13 mouse cellular contexts compared by ENCODE assay signal in the genomic region with DNA sequence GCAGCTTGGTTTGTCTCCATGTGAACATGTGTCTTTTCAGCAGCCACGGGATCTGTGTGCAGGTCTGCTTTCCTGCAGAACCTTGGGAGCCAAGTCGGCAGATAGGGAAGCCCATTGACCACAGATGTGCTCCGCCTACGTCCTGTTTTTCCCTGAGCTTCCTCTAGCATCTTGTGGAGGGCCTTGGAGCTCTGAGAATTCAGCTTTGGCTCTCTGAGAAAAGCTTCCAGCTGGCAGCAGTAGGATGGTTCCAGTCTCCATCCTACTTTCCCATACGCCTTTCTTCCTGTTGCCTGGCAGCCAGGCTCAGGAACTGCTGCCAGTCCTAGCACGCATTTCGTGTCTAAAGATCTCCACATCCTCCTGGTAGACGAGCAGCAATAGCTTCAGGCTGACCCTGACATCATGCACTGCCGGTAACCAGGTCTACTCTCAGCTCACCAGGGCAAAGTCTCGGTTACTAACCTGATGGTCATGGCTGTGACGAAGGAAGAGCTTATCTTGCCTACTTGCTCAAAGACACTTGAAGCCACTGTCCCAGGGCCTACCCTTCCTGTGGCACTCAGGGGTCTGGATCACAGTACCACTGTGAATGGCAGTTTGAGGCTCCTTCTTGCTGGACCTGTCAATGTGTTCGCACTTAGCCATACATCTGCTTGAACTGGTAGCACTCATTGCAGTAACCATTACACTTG. TPM values are rescaled to one million over a fixed set of nuclear protein-coding genes. Genes with fewer than 3 reads are reported as not detected.
DNase-seq lines count a peak whose midpoint lies in the region; ATAC-seq and TF ChIP-seq lines count a peak whose summit lies in the region.
"Had no signal": no experiment of that assay in that cellular context is flagged by ENCODE, and none has a peak within 500 bp of the region (broad histone marks: within the 10 kb centered on the region; RNA-seq: fewer than 3 reads in every experiment).

No protein-coding gene starts in this region.

- H3K4me2 ChIP-seq in CH12.LX (ENCODE audit: insufficient read depth, low read depth, poor library complexity, severe bottlenecking): no peak overlapping the region
- H3K4me2 ChIP-seq: embryonic facial prominence, embryonic 13.5 days; limb, embryonic 15.5 days had no signal

- dilution Hi-C loops in CH12.LX (cut with MboI; ENCODE audit: extremely low pct_ligation_motif_present, extremely low pct_unique_long_range_greater_than_20kb, low sequenced_read_pairs): no loop called here

- H3K4me1 ChIP-seq in CH12.LX (ENCODE audit: control insufficient read depth in 1 of 2, insufficient read depth in 2 of 2): peaks cover 37 to 74% of the 10 kb centered on the region in 2 experiments
- H3K4me1 ChIP-seq: embryonic facial prominence, embryonic 13.5 days; limb, embryonic 15.5 days had no signal

- no peak for TF ChIP-seq RAD21 in CH12.LX (IDR thresholded peaks at IDR 0.05; ENCODE audit: low read depth, low read length)

- no peak for TF ChIP-seq CTCF in CH12.LX (conservative IDR thresholded peaks at IDR 0.05 in 1 of 2, IDR thresholded peaks at IDR 0.05 in 1 of 2; ENCODE audit: low read depth in 2 of 2, low read length in 2 of 2)

- no peak overlapping the region for H3K9ac ChIP-seq in CH12.LX (ENCODE audit: insufficient read depth, low read depth)
- H3K9ac ChIP-seq: embryonic facial prominence, embryonic 13.5 days; limb, embryonic 15.5 days had no signal

- peak; percentile 19; the same call in 1 of the 2 replicates for TF ChIP-seq POLR2A in CH12.LX (IDR thresholded peaks at IDR 0.05; ENCODE audit: low read depth, low read length)

- peak overlapping the region; percentile 5; the same call in 1 of the 2 replicates for H3K27ac ChIP-seq in CH12.LX (ENCODE audit: insufficient read depth, low read depth)
- H3K27ac ChIP-seq: embryonic facial prominence, embryonic 13.5 days; limb, embryonic 15.5 days had no signal

- ATAC-seq in CD4-positive, CD25-positive, alpha-beta regulatory T cell, adult 4 months: no peak
- peak; percentile 5; the same call in 1 of the 2 replicates for ATAC-seq in monocyte, adult 5-6 weeks (replicated peaks; ENCODE audit: insufficient number of reproducible peaks, low FRiP score, low TSS enrichment, poor library complexity, severe bottlenecking)

- peaks cover 64% of the 10 kb centered on the region for H3K79me2 ChIP-seq in CH12.LX (replicated peaks; ENCODE audit: control insufficient read depth, extremely low read depth, insufficient read depth, poor library complexity, severe bottlenecking)

- peaks cover 8% of the 10 kb centered on the region for H3K9me3 ChIP-seq in CH12.LX (replicated peaks; ENCODE audit: low read length)
- H3K9me3 ChIP-seq: embryonic facial prominence, embryonic 13.5 days; limb, embryonic 15.5 days had no signal

- peaks cover 66 to 82% of the 10 kb centered on the region in 2 experiments for H3K36me3 ChIP-seq in CH12.LX (replicated peaks in 1 of 2; ENCODE audit: control insufficient read depth in 1 of 2, insufficient read depth in 1 of 2, low read length in 1 of 2)

- in situ Hi-C loops in CH12.LX (cut with MboI; ENCODE audit: low pct_ligation_motif_present, low pct_unique_long_range_greater_than_20kb, low sequenced_read_pairs): no loop called here

- no peak for TF ChIP-seq EP300 in CH12.LX (IDR thresholded peaks at IDR 0.05; ENCODE audit: low read length)

- H3K27me3 ChIP-seq in CH12.LX (replicated peaks): no peaks in the 10 kb centered on the region
- H3K27me3 ChIP-seq: embryonic facial prominence, embryonic 13.5 days; limb, embryonic 15.5 days had no signal

- peak; percentile 30 for DNase-seq in CD4-positive, CD25-positive, alpha-beta regulatory T cell, adult 2 months (ENCODE audit: low read depth, low spot score)
- no peak for DNase-seq in CH12.LX (ENCODE audit: extremely low read depth)
- peak; percentile 82 to 84 for DNase-seq in layer of hippocampus, adult 8-10 months (ENCODE audit: low spot score in 2 of 2)
- no peak for DNase-seq in kidney, postnatal 25 days
- DNase-seq in ovary, adult 18-20 months (ENCODE audit: low spot score): no peak
- no peak for DNase-seq in urinary bladder, adult 18-20 months (ENCODE audit: low spot score in 2 of 2)
- DNase-seq: adrenal gland, adult 2 months; cerebellum, adult 11 months; kidney, adult 2 months had no signal

- H3K4me3 ChIP-seq in CH12.LX (replicated peaks in 1 of 3; ENCODE audit: low read depth in 2 of 3, low read length in 2 of 3, poor library complexity in 1 of 3): no peak overlapping the region
- H3K4me3 ChIP-seq: embryonic facial prominence, embryonic 13.5 days; limb, embryonic 15.5 days had no signal

TF ChIP-seq in CH12.LX, 34 proteins besides CTCF, POLR2A, EP300 and RAD21:
- no peak for TF ChIP-seq CHD2 (IDR thresholded peaks at IDR 0.05; ENCODE audit: low read length)
- TF ChIP-seq UBTF (IDR thresholded peaks at IDR 0.05; ENCODE audit: low read depth, low read length): no peak
- TF ChIP-seq GABPA (IDR thresholded peaks at IDR 0.05; ENCODE audit: insufficient replicate concordance, low read depth, low read length): no peak
- TF ChIP-seq ETS1 (conservative IDR thresholded peaks at IDR 0.05; ENCODE audit: low read depth, low read length): no peak
- TF ChIP-seq MXI1 (IDR thresholded peaks at IDR 0.05; ENCODE audit: low read depth, low read length): no peak
- TF ChIP-seq IRF4 (IDR thresholded peaks at IDR 0.05; ENCODE audit: low read depth, low read length): no peak
- TF ChIP-seq ZKSCAN1 (IDR thresholded peaks at IDR 0.05; ENCODE audit: borderline replicate concordance, low read depth, low read length): no peak
- TF ChIP-seq MYC (IDR thresholded peaks at IDR 0.05; ENCODE audit: low read depth, low read length): no peak
- no peak for TF ChIP-seq NRF1 (IDR thresholded peaks at IDR 0.05; ENCODE audit: low read depth, low read length)
- no peak for TF ChIP-seq USF1 (IDR thresholded peaks at IDR 0.05; ENCODE audit: low read depth, low read length)
- TF ChIP-seq HCFC1 (IDR thresholded peaks at IDR 0.05; ENCODE audit: low read depth, low read length): no peak
- no peak for TF ChIP-seq PAX5 (IDR thresholded peaks at IDR 0.05; ENCODE audit: low read length)
- TF ChIP-seq TBP (conservative IDR thresholded peaks at IDR 0.05; ENCODE audit: low read depth, low read length): no peak
- TF ChIP-seq ZC3H11A (IDR thresholded peaks at IDR 0.05; ENCODE audit: low read depth, low read length): no peak
TF ChIP-seq in CH12.LX: peak in this region for 0.

RNA-seq across cellular contexts. Expression of gene Tnfaip3, which starts 13.2 kb away (rescaled TPM):
- 10 to 100 TPM; 36.6 to 47.4 TPM for polyA plus RNA-seq in CD4-positive, CD25-positive, alpha-beta regulatory T cell, adult 4 months (2017; shearing (Covaris generic))
- total RNA-seq in CH12.LX (2012; rRNA removed) (65.3 and 95.3 TPM in 2 replicates), CH12.LX (2014; rRNA removed) (38.8 and 51.7 TPM in 2 replicates)
- 21.4 and 24.6 TPM in 2 replicates for polyA plus RNA-seq in CH12.LX (2012; ENCODE audit: insufficient read length, low read depth)
- 1 to 10 TPM; 6.0 to 7.1 (median 6.4) TPM for total RNA-seq in layer of hippocampus, adult 8-10 months (2022)
- 303 to 429 TPM (median 333 TPM) in 3 replicates for total RNA-seq in monocyte, adult 5-6 weeks (2017)

Comparison
In these comparisons a context has a peak if more than half of its experiments do, and no peak if none do; other contexts are left out.
1. DNase-seq: peak in CD4-positive, CD25-positive, alpha-beta regulatory T cell, adult 2 months (single experiment) and layer of hippocampus, adult 8-10 months (2 of 2); none in CH12.LX (single experiment), kidney, postnatal 25 days (0 of 2), ovary, adult 18-20 months (single experiment) and urinary bladder, adult 18-20 months (0 of 2).
2. RNA of gene Tnfaip3, which starts 13.2 kb away (total RNA-seq): 303 to 429 TPM in monocyte, adult 5-6 weeks and 38.8 to 95.3 TPM in CH12.LX; 6.0 to 7.1 TPM in layer of hippocampus, adult 8-10 months; every median in the first group is over 4 times any median in the second.